Mouse (Mus musculus) testis, postnatal 14 days (tissue): ENCODE results near the gene Lrrk1.

Source experiments
- DNase-seq: peaks from one replicate; pipeline ENCODE4 v3.0.0; 2021; ENCODE audit warnings: low spot score

Gene Lrrk1

DNA sequence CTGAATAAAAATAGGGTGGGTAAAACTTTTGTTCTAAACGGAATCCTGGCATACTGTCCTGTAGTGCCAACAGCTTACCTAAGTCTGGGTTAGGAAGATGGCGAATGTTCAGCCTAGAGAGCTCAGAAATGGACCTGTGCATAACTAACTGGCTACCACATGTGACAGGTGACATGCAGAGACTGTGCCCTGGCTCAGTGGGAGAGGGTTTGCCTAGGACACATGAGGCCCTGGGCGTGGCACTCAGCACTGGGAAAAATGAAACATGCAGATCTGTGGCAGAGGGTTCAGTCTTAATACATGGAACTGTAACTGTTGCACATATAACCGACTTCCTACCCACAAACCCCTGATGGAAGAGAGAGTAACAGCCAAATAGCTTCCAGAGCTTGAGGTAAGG, 204.1 kb downstream of the Lrrk1 start:
- DNase-seq, result no peak

DNA sequence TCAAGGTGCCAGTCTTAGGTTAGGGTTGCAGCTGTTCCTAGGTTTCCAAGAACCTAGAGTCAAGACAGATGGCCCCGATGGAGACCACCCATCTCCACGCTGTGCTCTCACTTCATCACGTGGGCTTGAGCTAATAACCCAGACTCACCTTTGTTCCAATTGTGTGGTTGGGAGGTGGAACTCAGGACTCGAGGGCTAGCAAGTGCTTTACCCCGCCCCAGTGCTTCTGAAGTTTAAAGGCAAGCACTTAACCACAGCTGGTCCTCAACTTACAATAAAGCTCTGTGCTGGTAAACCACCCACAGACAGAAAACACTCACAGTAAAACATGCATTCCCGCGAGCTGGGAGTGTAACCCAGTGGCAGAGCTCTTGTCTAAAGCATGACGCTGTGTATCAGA, 204.7 kb downstream of the Lrrk1 start:
- DNase-seq, result no peak

DNA sequence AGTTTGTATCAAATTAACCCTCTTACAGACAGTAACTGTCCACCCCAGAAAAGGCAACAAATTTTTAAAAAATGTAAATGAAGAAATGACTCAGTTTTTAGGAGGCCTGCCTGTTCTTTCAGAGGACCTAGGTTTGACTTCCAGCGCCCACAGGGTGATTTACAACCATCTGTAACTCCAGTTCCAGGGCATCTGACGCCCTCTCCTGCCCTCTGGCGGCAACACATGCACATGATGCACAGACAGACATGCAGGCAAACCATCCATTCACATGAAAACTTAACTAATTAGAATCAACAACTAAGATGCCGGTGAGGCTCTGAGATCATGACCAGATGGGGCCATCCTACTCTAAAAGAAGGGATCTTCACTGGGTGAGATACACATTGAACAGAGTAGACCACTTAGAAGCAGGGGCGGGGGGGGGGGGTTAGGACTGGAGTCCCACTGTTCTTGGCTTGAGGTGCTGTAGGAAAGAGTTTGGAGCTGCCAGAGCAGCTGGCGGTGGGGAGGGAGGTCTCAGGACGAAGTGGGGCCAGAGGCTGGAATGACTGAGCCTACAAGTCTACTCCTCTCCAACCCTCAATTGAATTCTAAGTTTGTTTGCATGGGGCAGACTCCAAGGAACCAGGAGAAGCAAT, 206.0 kb downstream of the Lrrk1 start:
- no peak for DNase-seq

DNA sequence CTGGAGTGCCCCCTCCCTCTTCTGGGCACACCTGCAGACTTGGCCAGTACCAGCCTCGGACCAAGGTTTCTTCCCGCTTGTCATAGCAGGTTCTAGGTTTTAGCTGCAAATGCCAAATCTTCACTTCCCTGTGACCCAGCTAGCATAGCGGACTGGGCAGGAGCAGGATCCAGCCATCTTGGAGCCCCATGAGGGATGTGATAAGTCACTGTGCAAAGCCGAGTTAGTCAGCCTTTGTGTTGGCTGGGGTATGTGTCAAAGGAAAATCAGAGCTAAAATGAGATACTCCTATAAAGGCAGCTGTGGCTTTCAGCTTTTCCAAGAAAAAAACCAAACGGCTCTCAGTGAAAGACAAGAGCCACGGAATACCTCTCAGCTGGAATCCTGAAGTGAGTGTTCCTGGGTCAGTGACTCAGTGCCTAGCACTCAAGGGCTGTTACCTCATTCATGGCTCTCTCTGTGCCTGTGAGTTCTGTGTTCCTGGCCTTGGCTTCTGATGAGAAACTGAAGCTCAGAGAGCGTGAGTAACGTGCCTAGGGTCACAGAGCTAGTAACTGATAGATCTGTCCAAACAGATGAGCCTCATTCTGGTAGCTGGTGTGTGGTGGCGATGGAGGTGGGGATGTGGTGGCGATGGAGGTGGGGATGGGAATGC, 207.3 kb downstream of the Lrrk1 start:
- DNase-seq, result no peak

DNA sequence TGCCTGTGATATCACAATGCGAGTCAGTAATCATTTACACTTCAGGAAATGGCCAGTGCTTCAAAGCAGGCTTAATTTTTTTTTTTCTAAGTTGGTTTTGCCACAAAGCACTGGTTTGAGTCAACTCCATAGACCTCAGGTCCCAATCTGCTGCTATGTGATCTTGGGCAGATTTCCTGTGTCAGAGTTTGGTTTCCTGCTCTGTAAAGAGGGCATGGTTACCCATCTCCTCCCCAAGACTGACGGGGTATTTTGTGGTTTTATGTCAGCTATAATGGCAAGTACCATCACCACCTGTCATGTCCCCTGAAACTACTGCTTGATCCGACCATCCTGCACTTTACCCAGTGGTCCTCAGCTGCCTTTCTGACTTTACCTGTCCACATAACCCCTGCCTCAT, 207.9 kb downstream of the Lrrk1 start:
- no peak for DNase-seq

DNA sequence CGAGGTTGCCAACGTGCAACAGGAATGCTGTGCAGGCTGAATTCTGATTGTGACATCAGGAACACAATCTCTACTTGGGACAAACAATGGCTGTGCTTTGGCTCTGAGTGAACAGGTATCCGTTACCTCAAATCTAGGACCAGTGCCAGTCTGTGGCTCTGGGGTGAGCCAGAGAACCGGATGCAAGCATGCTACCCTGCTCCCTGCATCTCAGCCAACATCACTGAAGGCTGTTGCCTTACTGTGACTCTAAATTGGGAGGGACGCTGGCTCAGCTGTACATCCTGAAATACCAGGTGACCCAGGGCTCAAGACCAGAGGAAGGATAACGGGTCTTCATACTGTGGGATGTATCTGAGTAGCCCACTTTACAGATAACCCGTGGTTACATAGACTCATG, 208.4 kb downstream of the Lrrk1 start:
- DNase-seq, result no peak

DNA sequence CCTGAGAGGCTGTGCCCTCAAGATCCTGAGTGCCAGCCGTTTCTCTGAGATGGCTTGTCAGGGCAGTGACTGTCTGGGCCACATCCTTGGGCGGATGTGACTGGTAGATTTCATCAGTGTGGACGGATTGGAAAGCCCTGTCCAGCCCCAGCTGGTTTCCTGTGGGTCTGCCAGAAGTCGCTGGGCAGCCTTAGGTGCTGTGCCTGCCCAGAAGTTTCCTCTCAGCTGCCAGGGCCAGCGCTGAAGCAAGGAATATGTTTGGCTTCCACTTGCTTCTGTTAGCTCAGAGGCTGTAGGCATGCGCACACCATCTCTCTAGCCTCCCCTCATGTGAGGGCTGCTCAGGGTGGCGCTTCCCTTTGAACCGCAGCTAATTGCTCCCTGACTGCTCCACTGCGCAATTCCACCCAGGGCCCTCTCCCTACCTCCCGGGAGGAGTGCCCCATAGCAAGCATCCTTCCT, 209.0 kb downstream of the Lrrk1 start:
- DNase-seq, result no peak

DNA sequence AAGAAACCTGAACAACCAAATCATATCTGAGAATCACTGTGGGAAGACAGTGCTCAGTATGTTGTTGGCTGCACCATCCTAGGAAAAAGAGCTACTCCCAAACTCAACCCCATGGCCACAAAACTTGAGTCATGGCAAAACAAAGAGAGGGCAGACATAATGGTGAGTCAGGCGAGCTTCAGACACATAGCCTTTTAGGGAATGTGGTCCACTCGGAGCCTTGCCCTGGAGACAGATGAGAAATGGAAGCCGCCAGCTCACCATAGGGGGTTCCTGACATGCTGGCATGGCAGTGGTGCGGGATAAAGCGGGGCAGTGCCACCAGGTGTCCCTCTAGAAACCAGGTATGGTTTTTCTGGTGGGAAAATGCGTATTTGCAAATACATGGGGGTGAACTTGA, 210.0 kb downstream of the Lrrk1 start:
- DNase-seq, result no peak

DNA sequence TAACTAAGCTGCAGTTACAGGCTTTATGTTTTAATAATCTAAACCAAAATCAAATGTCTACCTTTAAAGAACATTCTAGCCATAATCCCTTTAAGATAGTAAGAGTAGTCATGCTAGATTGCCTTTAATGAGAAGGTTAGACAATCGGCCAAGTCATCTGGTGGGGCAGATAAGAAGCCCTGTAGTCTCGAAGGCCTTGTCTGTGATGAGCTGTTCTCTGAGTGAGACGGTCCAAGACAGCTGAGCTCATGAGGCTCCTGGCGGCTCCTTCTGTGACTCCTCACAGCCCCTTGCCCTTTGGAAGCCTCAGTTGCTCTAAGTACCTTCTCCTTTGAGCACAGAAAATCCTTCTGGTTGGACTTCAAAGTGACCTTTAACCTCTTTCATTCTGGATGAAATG, 211.2 kb downstream of the Lrrk1 start:
- no peak for DNase-seq
